Mouse (Mus musculus): ENCODE data around the gene DXBay18. TPM values are rescaled to one million over a fixed set of nuclear protein-coding genes. Genes with fewer than 3 reads are reported as not detected.
A peak's percentile ranks its signal among the peaks of the same experiment; 100 is the strongest.
"Not testable (repeated sequence)": the region's sequence is repeated elsewhere in the genome, so short reads cannot be mapped to it uniquely, and the experiment has no call there.

DXBay18 gene
- polyA plus RNA-seq (2015; fragmentation: Nextera tagmentation; extraction: Ambion mirVana): 0.63 and 0.90 TPM in 2 replicates

DNA sequence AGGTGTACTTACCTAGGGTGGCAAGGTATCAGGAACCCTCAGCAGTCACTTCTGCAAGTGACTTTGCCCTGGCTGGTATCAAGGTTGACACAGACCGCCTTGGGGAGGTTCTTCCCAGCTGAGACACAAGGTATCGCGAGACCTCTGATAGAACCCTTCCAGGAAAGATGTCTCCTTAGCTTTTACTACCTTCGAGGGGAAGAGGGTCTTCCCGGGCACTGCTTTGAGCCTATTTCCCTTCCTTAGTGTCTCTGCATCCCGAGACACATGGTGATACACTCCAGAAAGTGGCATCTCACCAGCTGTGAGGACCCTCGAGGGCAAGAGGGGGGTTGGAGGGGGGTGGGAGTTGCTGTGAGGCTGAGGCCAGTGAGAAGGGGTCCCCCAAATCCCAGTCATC is at the start of gene DXBay18:
TSS of gene DXBay18 (minus strand) at position 101 of the 400 bp plus-strand sequence.
- WGBS: no CpG with 5 or more reads among the region's 7 CpGs
- not testable (repeated sequence) for H3K27ac ChIP-seq; H3K9ac ChIP-seq (replicated peaks); H3K4me1 ChIP-seq (replicated peaks); H3K9me3 ChIP-seq; H3K4me2 ChIP-seq (replicated peaks); H3K4me3 ChIP-seq (replicated peaks); H3K27me3 ChIP-seq; ATAC-seq; H3K36me3 ChIP-seq

DNA sequence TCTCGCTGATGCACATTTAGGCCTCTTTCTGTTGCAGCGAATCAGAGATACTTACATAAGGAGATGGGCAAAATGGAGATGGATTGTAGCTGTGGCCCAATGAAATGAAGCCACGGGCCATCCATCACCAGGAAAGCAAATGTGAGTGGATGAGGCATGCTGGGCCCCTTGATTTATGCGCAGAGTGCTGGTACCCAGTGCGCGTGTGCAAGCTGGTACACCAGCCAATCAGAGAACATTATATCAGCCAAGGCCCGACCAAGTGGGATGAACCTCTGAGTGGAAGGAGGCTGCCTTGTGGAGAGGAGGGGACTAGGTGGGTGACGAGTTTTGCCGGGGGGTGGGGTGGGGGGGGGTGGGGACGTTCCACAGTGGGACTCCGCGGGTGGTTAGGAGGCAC is 42.7 kb upstream of the DXBay18 start, which contains the start of gene Xlr3b:
TSS of gene Xlr3b (plus strand) at position 274 of the 400 bp plus-strand sequence.
- not testable (repeated sequence) for H3K4me3 ChIP-seq (replicated peaks); H3K4me1 ChIP-seq (replicated peaks); H3K4me2 ChIP-seq (replicated peaks); H3K36me3 ChIP-seq; H3K27me3 ChIP-seq; H3K9ac ChIP-seq (replicated peaks); H3K9me3 ChIP-seq; H3K27ac ChIP-seq
- ATAC-seq: 0 out of 2 replicates have a peak, but pooled peaks have one; percentile 60
- WGBS: 87% methylated on average over 12 of the region's 12 CpGs

DNA sequence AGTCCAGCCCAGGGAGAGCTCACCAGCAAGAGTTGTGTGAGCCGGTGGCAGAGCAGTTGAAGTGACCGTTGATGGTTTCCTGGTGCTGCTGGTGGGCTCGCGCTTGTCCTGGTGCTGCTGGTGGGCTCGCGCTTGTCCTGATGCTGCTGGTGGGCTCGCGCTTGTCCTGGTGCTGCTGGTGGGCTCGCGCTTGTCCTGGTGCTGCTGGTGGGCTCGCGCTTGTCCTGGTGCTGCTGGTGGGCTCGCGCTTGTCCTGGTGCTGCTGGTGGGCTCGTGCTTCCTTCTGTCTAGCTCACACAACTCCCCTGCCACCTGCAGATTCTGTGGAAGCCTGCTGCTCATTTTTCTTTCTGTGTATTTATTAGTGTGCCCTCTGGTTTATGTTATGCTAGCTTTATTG is 27.6 kb upstream of the DXBay18 start, which contains the start of gene Spin2d:
TSS of gene Spin2d (minus strand) at position 101 of the 400 bp plus-strand sequence.
- not testable (repeated sequence) for H3K9me3 ChIP-seq; H3K9ac ChIP-seq (replicated peaks); H3K4me1 ChIP-seq (replicated peaks); H3K4me3 ChIP-seq (replicated peaks); H3K36me3 ChIP-seq; ATAC-seq; H3K27ac ChIP-seq; H3K4me2 ChIP-seq (replicated peaks); H3K27me3 ChIP-seq
- 100% methylated on average over 4 of the region's 15 CpGs for WGBS

DNA sequence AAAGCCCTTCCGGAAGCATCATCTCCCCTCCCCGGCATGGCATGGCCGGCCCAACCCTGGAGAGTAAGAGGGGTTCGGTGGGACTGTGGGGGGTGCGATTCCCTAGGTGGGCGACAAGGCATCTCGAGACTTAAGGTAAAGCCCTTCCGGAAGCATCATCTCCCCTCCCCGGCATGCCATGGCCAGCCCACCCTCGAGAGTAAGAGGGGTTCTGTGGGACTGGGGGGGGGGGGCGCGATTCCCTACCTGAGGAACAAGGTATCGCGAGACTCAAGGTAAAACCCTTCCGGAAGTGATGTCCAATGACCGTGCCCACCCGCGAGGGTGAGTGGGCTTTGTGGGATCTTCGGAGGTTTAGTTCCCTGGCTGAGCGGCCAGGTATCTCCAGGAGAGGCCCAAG is 754 bp downstream of the DXBay18 start, which contains the start of gene Xlr5b:
TSS of gene Xlr5b (plus strand) at position 301 of the 400 bp plus-strand sequence.
- not testable (repeated sequence) for H3K27ac ChIP-seq; H3K27me3 ChIP-seq; H3K4me1 ChIP-seq (replicated peaks); H3K36me3 ChIP-seq; H3K4me3 ChIP-seq (replicated peaks); H3K9me3 ChIP-seq; H3K9ac ChIP-seq (replicated peaks); H3K4me2 ChIP-seq (replicated peaks); ATAC-seq
- no CpG with 5 or more reads among the region's 20 CpGs for WGBS

DNA sequence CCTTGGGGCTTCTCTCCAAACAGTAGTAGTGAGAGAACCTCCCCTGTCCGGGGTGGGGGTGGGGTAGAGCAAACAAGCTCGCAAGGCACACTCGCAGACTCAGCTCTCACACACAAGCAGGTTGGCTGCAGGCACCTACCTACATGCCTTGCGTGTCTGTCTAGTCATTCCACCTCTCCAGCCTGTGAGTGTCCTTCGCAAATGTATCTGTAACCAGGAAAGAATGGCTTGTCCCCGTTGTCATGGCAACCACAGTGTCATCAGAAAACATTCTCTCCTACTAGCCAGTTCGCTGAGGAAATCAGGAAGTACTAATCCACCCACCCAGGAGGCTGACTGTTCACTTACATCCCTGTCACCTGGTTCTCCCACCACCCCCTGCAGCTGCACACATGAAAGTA is 6.0 kb downstream of the DXBay18 start:
- not testable (repeated sequence) for H3K9ac ChIP-seq (replicated peaks); H3K9me3 ChIP-seq; H3K4me1 ChIP-seq (replicated peaks); H3K27ac ChIP-seq; H3K27me3 ChIP-seq; H3K36me3 ChIP-seq; H3K4me2 ChIP-seq (replicated peaks); H3K4me3 ChIP-seq (replicated peaks)
- no CpG with 5 or more reads among the region's 7 CpGs for WGBS
- ATAC-seq: peak; percentile 90

DNA sequence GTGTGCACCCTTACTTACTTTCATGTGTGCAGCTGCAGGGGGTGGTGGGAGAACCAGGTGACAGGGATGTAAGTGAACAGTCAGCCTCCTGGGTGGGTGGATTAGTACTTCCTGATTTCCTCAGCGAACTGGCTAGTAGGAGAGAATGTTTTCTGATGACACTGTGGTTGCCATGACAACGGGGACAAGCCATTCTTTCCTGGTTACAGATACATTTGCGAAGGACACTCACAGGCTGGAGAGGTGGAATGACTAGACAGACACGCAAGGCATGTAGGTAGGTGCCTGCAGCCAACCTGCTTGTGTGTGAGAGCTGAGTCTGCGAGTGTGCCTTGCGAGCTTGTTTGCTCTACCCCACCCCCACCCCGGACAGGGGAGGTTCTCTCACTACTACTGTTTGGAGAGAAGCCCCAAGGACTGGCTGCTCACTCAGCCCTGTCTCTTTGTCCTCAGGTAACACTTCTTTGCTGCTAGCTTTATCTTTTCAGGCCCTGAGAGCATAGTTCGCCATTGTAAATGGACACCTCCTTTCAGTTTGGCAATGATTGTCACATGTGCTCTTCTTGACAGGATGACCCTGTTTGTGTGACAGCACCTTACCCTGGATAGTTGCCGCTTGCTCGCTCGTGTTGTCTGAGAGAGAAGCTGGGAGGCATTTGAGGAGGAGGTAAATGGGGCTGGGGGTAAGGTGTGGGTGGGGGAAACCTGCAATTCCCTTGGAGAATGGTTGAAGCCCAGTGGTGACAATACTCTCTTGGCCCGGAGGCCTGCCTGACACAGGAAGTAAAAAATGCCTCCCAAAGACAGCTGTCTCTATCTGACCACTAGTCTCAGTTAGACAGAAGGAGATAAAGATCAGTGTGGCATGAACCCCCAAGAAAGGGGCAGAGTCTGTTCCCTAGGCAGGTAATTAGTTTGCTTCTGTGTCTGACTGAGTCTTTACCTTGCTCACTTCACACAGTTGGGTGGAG is 26.1 kb downstream of the DXBay18 start:
- peak; percentile 92 for ATAC-seq
- H3K9ac ChIP-seq (replicated peaks); H3K4me1 ChIP-seq (replicated peaks); H3K4me2 ChIP-seq (replicated peaks); H3K36me3 ChIP-seq; H3K27me3 ChIP-seq; H3K9me3 ChIP-seq; H3K27ac ChIP-seq; H3K4me3 ChIP-seq (replicated peaks): not testable (repeated sequence)
- no CpG with 5 or more reads among the region's 12 CpGs for WGBS

DNA sequence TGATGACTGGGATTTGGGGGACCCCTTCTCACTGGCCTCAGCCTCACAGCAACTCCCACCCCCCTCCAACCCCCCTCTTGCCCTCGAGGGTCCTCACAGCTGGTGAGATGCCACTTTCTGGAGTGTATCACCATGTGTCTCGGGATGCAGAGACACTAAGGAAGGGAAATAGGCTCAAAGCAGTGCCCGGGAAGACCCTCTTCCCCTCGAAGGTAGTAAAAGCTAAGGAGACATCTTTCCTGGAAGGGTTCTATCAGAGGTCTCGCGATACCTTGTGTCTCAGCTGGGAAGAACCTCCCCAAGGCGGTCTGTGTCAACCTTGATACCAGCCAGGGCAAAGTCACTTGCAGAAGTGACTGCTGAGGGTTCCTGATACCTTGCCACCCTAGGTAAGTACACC is 32.5 kb downstream of the DXBay18 start, which contains the start of gene Gm14685:
TSS of gene Gm14685 (plus strand) at position 301 of the 400 bp plus-strand sequence.
- not testable (repeated sequence) for H3K9ac ChIP-seq (replicated peaks); H3K4me2 ChIP-seq (replicated peaks); H3K27me3 ChIP-seq; ATAC-seq; H3K4me3 ChIP-seq (replicated peaks); H3K4me1 ChIP-seq (replicated peaks); H3K36me3 ChIP-seq; H3K27ac ChIP-seq; H3K9me3 ChIP-seq
- WGBS: no CpG with 5 or more reads among the region's 7 CpGs

DNA sequence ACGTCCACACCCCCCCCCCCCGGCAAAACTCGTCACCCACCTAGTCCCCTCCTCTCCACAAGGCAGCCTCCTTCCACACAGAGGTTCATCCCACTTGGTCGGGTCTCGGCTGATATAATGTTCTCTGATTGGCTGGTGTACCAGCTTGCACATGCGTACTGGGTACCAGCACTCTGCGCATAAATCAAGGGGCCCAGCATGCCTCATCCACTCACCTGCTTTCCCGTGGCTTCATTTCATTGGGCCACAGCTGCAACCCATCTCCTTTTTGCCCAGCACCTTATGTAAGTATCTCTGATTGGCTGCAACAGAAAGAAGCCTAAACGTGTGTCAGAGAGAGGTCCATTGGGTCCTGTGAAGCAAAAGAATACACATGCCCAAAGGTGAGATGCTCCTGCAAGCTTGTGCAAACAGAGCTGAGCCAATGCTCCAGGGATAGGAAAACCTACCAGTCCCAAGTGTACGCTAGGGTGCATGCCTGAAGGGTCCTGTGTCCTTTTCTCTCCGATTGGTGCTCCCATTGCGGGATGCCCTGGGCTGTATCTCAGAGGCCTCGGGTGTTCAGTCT is 52.2 kb downstream of the DXBay18 start, which contains the start of gene Xlr3a:
TSS of gene Xlr3a (minus strand) at position 155 of the 568 bp plus-strand sequence.
- H3K9ac ChIP-seq (replicated peaks); H3K27ac ChIP-seq; H3K9me3 ChIP-seq; H3K4me1 ChIP-seq (replicated peaks); H3K4me3 ChIP-seq (replicated peaks); H3K36me3 ChIP-seq; H3K4me2 ChIP-seq (replicated peaks); ATAC-seq; H3K27me3 ChIP-seq: not testable (repeated sequence)
- WGBS: 73% methylated on average over 13 of the region's 13 CpGs

Other genes starting within 250 kb of the DXBay18 start
- gene Cetn2, start 231.0 kb downstream of the DXBay18 start, polyA plus RNA-seq (2015; fragmentation: Nextera tagmentation; extraction: Ambion mirVana): 90.9 and 96.0 TPM in 2 replicates
- 44.2 and 45.6 TPM in 2 replicates for gene Nsdhl, start 230.9 kb downstream of the DXBay18 start, polyA plus RNA-seq (2015; fragmentation: Nextera tagmentation; extraction: Ambion mirVana)
- 0.48 and 0.97 TPM in 2 replicates for gene Zfp185, start 162.1 kb downstream of the DXBay18 start, polyA plus RNA-seq (2015; fragmentation: Nextera tagmentation; extraction: Ambion mirVana)
- not detected in 2 replicates for gene Pnma5, start 112.3 kb downstream of the DXBay18 start, polyA plus RNA-seq (2015; fragmentation: Nextera tagmentation; extraction: Ambion mirVana)
- gene Pnma3, start 84.7 kb downstream of the DXBay18 start, polyA plus RNA-seq (2015; fragmentation: Nextera tagmentation; extraction: Ambion mirVana): 2.3 and 2.6 TPM in 2 replicates
- 0.59 and 0.93 TPM in 2 replicates for gene Xlr4a, start 67.0 kb downstream of the DXBay18 start, polyA plus RNA-seq (2015; fragmentation: Nextera tagmentation; extraction: Ambion mirVana)
- 5.4 and 5.5 TPM in 2 replicates for gene Xlr3a, start 52.4 kb downstream of the DXBay18 start, polyA plus RNA-seq (2015; fragmentation: Nextera tagmentation; extraction: Ambion mirVana)
- gene Gm14685, start 32.4 kb downstream of the DXBay18 start, polyA plus RNA-seq (2015; fragmentation: Nextera tagmentation; extraction: Ambion mirVana): 0.65 and 1.2 TPM in 2 replicates
- gene Xlr5b, start 654 bp downstream of the DXBay18 start, polyA plus RNA-seq (2015; fragmentation: Nextera tagmentation; extraction: Ambion mirVana): not detected in 2 replicates
- not detected in 2 replicates for gene Spin2d, start 27.5 kb upstream of the DXBay18 start, polyA plus RNA-seq (2015; fragmentation: Nextera tagmentation; extraction: Ambion mirVana)
- gene Xlr3b, start 42.8 kb upstream of the DXBay18 start, polyA plus RNA-seq (2015; fragmentation: Nextera tagmentation; extraction: Ambion mirVana): 16.4 and 20.6 TPM in 2 replicates
- 0.90 and 1.0 TPM in 2 replicates for gene Xlr4b, start 64.9 kb upstream of the DXBay18 start, polyA plus RNA-seq (2015; fragmentation: Nextera tagmentation; extraction: Ambion mirVana)
- gene F8a, start 78.8 kb upstream of the DXBay18 start, polyA plus RNA-seq (2015; fragmentation: Nextera tagmentation; extraction: Ambion mirVana): 29.6 and 34.5 TPM in 2 replicates
- 0.39 TPM in 1 of 2 replicates, not detected in the other for gene Xlr4c, start 93.7 kb upstream of the DXBay18 start, polyA plus RNA-seq (2015; fragmentation: Nextera tagmentation; extraction: Ambion mirVana)
- 0.13 and 0.23 TPM in 2 replicates for gene Xlr3c, start 115.9 kb upstream of the DXBay18 start, polyA plus RNA-seq (2015; fragmentation: Nextera tagmentation; extraction: Ambion mirVana)
- not detected in 2 replicates for gene Xlr5a, start 143.5 kb upstream of the DXBay18 start, polyA plus RNA-seq (2015; fragmentation: Nextera tagmentation; extraction: Ambion mirVana)
- not detected in 2 replicates for gene Xlr5c, start 143.5 kb upstream of the DXBay18 start, polyA plus RNA-seq (2015; fragmentation: Nextera tagmentation; extraction: Ambion mirVana)
- gene Gm45015, start 187.4 kb upstream of the DXBay18 start, polyA plus RNA-seq (2015; fragmentation: Nextera tagmentation; extraction: Ambion mirVana): not detected in 2 replicates
- 11.5 and 12.2 TPM in 2 replicates for gene Zfp275, start 193.2 kb upstream of the DXBay18 start, polyA plus RNA-seq (2015; fragmentation: Nextera tagmentation; extraction: Ambion mirVana)
- not detected in 2 replicates for gene Gm18336, start 249.3 kb upstream of the DXBay18 start, polyA plus RNA-seq (2015; fragmentation: Nextera tagmentation; extraction: Ambion mirVana)